Mouse (Mus musculus) G1E (cell line): ENCODE data around the gene Ccna2.

Experiments
- CTCF ChIP-seq: IDR thresholded peaks from 2 replicates; pipeline ENCODE4 v1.5.1; 2012; ENCODE audit warnings: low read depth, low read length, inconsistent platforms, mixed read lengths
- TAL1 ChIP-seq: conservative IDR thresholded peaks from 2 replicates; pipeline ENCODE4 v1.6.1; 2012; ENCODE audit warnings: low read depth, low read length, inconsistent platforms, mixed read lengths

- TF ChIP-seq CTCF = no peak
- TF ChIP-seq TAL1 = no peak
These were observed 47.5 kb downstream of the Ccna2 start for GRCm38 (mm10) chr3:36524466-36524865.
